Mouse (Mus musculus) thymus, adult 2 months (tissue): Measurements from ENCODE around the gene Bbs9.

Source experiments
- CTCF ChIP-seq: fragments of 200-500 bp; IDR thresholded peaks from 2 replicates; pipeline ENCODE4 v1.5.1; 2012; ENCODE audit warnings: mild to moderate bottlenecking, control low read depth, low read length, moderate library complexity, borderline replicate concordance; ENCODE audit not compliant: control insufficient read depth, poor library complexity, insufficient read depth; ENCODE audit errors: extremely low read depth
- POLR2A ChIP-seq: fragments of 200-500 bp; IDR thresholded peaks from 2 replicates; pipeline ENCODE4 v1.6.1; 2012; ENCODE audit warnings: mild to moderate bottlenecking, low read length, control low read depth, moderate library complexity; ENCODE audit not compliant: control insufficient read depth, poor library complexity, insufficient read depth; ENCODE audit errors: extremely low read depth

GRCm38 (mm10) chr9:22515076-22515475 is 39.6 kb downstream of the Bbs9 start:
- no peak for TF ChIP-seq POLR2A
- TF ChIP-seq CTCF, result no peak
